Mouse (Mus musculus): ENCODE measurements around the gene 9930111J21Rik1.
"Not testable (repeated sequence)": the region's sequence is repeated elsewhere in the genome, so short reads cannot be mapped to it uniquely, and the experiment has no call there.

9930111J21Rik1 gene

GRCm38 (mm10) chr11:48979251-48979650 is at the start of gene 9930111J21Rik1:
9930111J21Rik1 (minus strand) TSS chr11:48979398.
- DNase-seq (ENCODE audit: low read depth, low spot score) = not testable (repeated sequence)

GRCm38 (mm10) chr11:49012074-49012473 is 32.9 kb upstream of the 9930111J21Rik1 start:
- DNase-seq (ENCODE audit: low read depth, low spot score) = not testable (repeated sequence)

- DNase-seq (ENCODE audit: low read depth, low spot score) = not testable (repeated sequence)
Measured at GRCm38 (mm10) chr11:49006785-49007184, 27.6 kb upstream of the 9930111J21Rik1 start.

- DNase-seq (ENCODE audit: low read depth, low spot score) = peak; percentile 20
Measured at GRCm38 (mm10) chr11:49006317-49006716, 27.1 kb upstream of the 9930111J21Rik1 start.

- peak; percentile 8 for DNase-seq (ENCODE audit: low read depth, low spot score)
Measured at GRCm38 (mm10) chr11:49000411-49000810, 21.2 kb upstream of the 9930111J21Rik1 start.

GRCm38 (mm10) chr11:48994018-48994417 is 14.8 kb upstream of the 9930111J21Rik1 start, which contains the start of gene Tgtp1:
Tgtp1 (minus strand) TSS chr11:48994172.
- peak; percentile 71 for DNase-seq (ENCODE audit: low read depth, low spot score)

- not testable (repeated sequence) for DNase-seq (ENCODE audit: low read depth, low spot score)
Measured at GRCm38 (mm10) chr11:48993296-48993695, 14.1 kb upstream of the 9930111J21Rik1 start.

GRCm38 (mm10) chr11:48991740-48992520 is 12.7 kb upstream of the 9930111J21Rik1 start, which contains the start of gene Gm12185:
Gm12185 (minus strand) TSS chr11:48992226.
- peak; percentile 69 for DNase-seq (ENCODE audit: low read depth, low spot score)

- DNase-seq (ENCODE audit: low read depth, low spot score) = peak; percentile 40
Measured at GRCm38 (mm10) chr11:48989981-48990380, 10.8 kb upstream of the 9930111J21Rik1 start.

GRCm38 (mm10) chr11:48988219-48988618 is 9.0 kb upstream of the 9930111J21Rik1 start:
- DNase-seq (ENCODE audit: low read depth, low spot score) = peak; percentile 7

GRCm38 (mm10) chr11:48982848-48983247 is 3.6 kb upstream of the 9930111J21Rik1 start:
- not testable (repeated sequence) for DNase-seq (ENCODE audit: low read depth, low spot score)

- not testable (repeated sequence) for DNase-seq (ENCODE audit: low read depth, low spot score)
Measured at GRCm38 (mm10) chr11:48980052-48980451, 854 bp upstream of the 9930111J21Rik1 start.

GRCm38 (mm10) chr11:48978240-48978939 is 808 bp downstream of the 9930111J21Rik1 start, which contains the start of gene Olfr56:
Olfr56 (plus strand) TSS chr11:48978889.
- DNase-seq (ENCODE audit: low read depth, low spot score) = not testable (repeated sequence)

GRCm38 (mm10) chr11:48974686-48975085 is 4.5 kb downstream of the 9930111J21Rik1 start:
- not testable (repeated sequence) for DNase-seq (ENCODE audit: low read depth, low spot score)

GRCm38 (mm10) chr11:48946090-48946489 is 33.1 kb downstream of the 9930111J21Rik1 start, which contains the start of gene Psme2b:
Psme2b (minus strand) TSS chr11:48946190.
- not testable (repeated sequence) for DNase-seq (ENCODE audit: low read depth, low spot score)

GRCm38 (mm10) chr11:48939286-48939685 is 39.9 kb downstream of the 9930111J21Rik1 start:
- not testable (repeated sequence) for DNase-seq (ENCODE audit: low read depth, low spot score)

GRCm38 (mm10) chr11:48935291-48935690 is 43.9 kb downstream of the 9930111J21Rik1 start:
- not testable (repeated sequence) for DNase-seq (ENCODE audit: low read depth, low spot score)

- DNase-seq (ENCODE audit: low read depth, low spot score) = not testable (repeated sequence)
Measured at GRCm38 (mm10) chr11:48933923-48934322, 45.3 kb downstream of the 9930111J21Rik1 start.

- DNase-seq (ENCODE audit: low read depth, low spot score) = peak; percentile 59
Measured at GRCm38 (mm10) chr11:48933422-48933821, 45.8 kb downstream of the 9930111J21Rik1 start.

- DNase-seq (ENCODE audit: low read depth, low spot score) = peak; percentile 53
Measured at GRCm38 (mm10) chr11:48928068-48928467, 51.1 kb downstream of the 9930111J21Rik1 start.

- DNase-seq (ENCODE audit: low read depth, low spot score) = not testable (repeated sequence)
Measured at GRCm38 (mm10) chr11:48926437-48926836, 52.8 kb downstream of the 9930111J21Rik1 start.

GRCm38 (mm10) chr11:48923818-48924217 is 55.4 kb downstream of the 9930111J21Rik1 start:
- not testable (repeated sequence) for DNase-seq (ENCODE audit: low read depth, low spot score)

All from CD4-positive helper T cell, adult 2 months (primary cell).